Mouse (Mus musculus) retina, postnatal 1 day (tissue): ENCODE data around the gene Celsr1.

Source experiments
- DNase-seq: peaks from one replicate; pipeline ENCODE4 v3.0.0-alpha.2; 2012

Celsr1 gene

GRCm38 (mm10) chr15:85993931-85994583, 39.5 kb downstream of the Celsr1 start:
- DNase-seq = peak; percentile 92

GRCm38 (mm10) chr15:85993386-85993785, 40.2 kb downstream of the Celsr1 start:
- no peak for DNase-seq

GRCm38 (mm10) chr15:85992125-85992495, 41.5 kb downstream of the Celsr1 start:
- DNase-seq = no peak

GRCm38 (mm10) chr15:85991453-85992124, 42.0 kb downstream of the Celsr1 start:
- DNase-seq = peak; percentile 56

GRCm38 (mm10) chr15:85990696-85991443, 42.7 kb downstream of the Celsr1 start:
- no peak for DNase-seq

- DNase-seq = no peak
These were observed 45.7 kb downstream of the Celsr1 start for GRCm38 (mm10) chr15:85987896-85988295.

GRCm38 (mm10) chr15:85986170-85986569, 47.4 kb downstream of the Celsr1 start:
- DNase-seq = no peak

- DNase-seq = no peak
These were observed 48.0 kb downstream of the Celsr1 start for GRCm38 (mm10) chr15:85985601-85986000.

GRCm38 (mm10) chr15:85983131-85983530, 50.4 kb downstream of the Celsr1 start:
- DNase-seq = no peak

- DNase-seq = no peak
These were observed 51.2 kb downstream of the Celsr1 start for GRCm38 (mm10) chr15:85982416-85982775.

GRCm38 (mm10) chr15:85981768-85982415, 51.7 kb downstream of the Celsr1 start:
- no peak for DNase-seq

- no peak for DNase-seq
These were observed 56.5 kb downstream of the Celsr1 start for GRCm38 (mm10) chr15:85977086-85977485.

GRCm38 (mm10) chr15:85975746-85976145, 57.8 kb downstream of the Celsr1 start:
- no peak for DNase-seq

- no peak for DNase-seq
These were observed 62.0 kb downstream of the Celsr1 start for GRCm38 (mm10) chr15:85971596-85971995.

- no peak for DNase-seq
These were observed 63.1 kb downstream of the Celsr1 start for GRCm38 (mm10) chr15:85970441-85970840.

GRCm38 (mm10) chr15:85969707-85970153, 63.8 kb downstream of the Celsr1 start:
- DNase-seq = peak; percentile 83

- no peak for DNase-seq
These were observed 64.3 kb downstream of the Celsr1 start for GRCm38 (mm10) chr15:85969291-85969690.

- DNase-seq = no peak
These were observed 67.5 kb downstream of the Celsr1 start for GRCm38 (mm10) chr15:85966032-85966431.

- DNase-seq = no peak
These were observed 70.2 kb downstream of the Celsr1 start for GRCm38 (mm10) chr15:85963279-85963840.

GRCm38 (mm10) chr15:85962691-85963090, 70.9 kb downstream of the Celsr1 start:
- DNase-seq = no peak

- DNase-seq = no peak
These were observed 71.9 kb downstream of the Celsr1 start for GRCm38 (mm10) chr15:85961651-85962050.

GRCm38 (mm10) chr15:85961131-85961530, 72.4 kb downstream of the Celsr1 start:
- DNase-seq = no peak

GRCm38 (mm10) chr15:85956202-85956601, 77.4 kb downstream of the Celsr1 start:
- DNase-seq = no peak
